Mouse (Mus musculus) brown adipose tissue, adult 24 weeks (tissue): Measurements from ENCODE around the gene Maml3. TPM values are rescaled to one million over a fixed set of nuclear protein-coding genes. Genes with fewer than 3 reads are reported as not detected.

Experiments
- H3K27ac ChIP-seq: fragments of 200-500 bp; replicated peaks from 2 replicates; pipeline ENCODE4 v1.5.1; 2012; ENCODE audit warnings: low read depth, mild to moderate bottlenecking, low read length
- H3K4me1 ChIP-seq: fragments of 200-500 bp; 2 replicates; pipeline ENCODE4 v1.6.1; 2012; ENCODE audit warnings: low read length, mixed read lengths; ENCODE audit not compliant: control insufficient read depth, insufficient read depth, insufficient read length
- H3K4me3 ChIP-seq: fragments of 200-500 bp; 2 replicates; pipeline ENCODE4 v1.5.1; 2012; ENCODE audit warnings: low read depth, mild to moderate bottlenecking, low read length, moderate library complexity; ENCODE audit not compliant: insufficient read depth
- polyA plus RNA-seq: library from polyadenylated mRNA; stranded (reverse); fragments of >200 nt; gene quantifications from 2 replicates; pipeline ENCODE4 v1.2.4, GENCODE M21; 2012; ENCODE audit not compliant: missing spikeins, insufficient read depth, insufficient read length

Gene Maml3
- polyA plus RNA-seq, 1 experiment = 1.0 TPM

- H3K4me3 ChIP-seq = no peak overlapping the region
- H3K27ac ChIP-seq = no peak overlapping the region
- H3K4me1 ChIP-seq = no peaks in the 10 kb centered on the region
Observed at GRCm38 (mm10) chr3:51773587-51773986, 331.3 kb downstream of the Maml3 start.

DNA sequence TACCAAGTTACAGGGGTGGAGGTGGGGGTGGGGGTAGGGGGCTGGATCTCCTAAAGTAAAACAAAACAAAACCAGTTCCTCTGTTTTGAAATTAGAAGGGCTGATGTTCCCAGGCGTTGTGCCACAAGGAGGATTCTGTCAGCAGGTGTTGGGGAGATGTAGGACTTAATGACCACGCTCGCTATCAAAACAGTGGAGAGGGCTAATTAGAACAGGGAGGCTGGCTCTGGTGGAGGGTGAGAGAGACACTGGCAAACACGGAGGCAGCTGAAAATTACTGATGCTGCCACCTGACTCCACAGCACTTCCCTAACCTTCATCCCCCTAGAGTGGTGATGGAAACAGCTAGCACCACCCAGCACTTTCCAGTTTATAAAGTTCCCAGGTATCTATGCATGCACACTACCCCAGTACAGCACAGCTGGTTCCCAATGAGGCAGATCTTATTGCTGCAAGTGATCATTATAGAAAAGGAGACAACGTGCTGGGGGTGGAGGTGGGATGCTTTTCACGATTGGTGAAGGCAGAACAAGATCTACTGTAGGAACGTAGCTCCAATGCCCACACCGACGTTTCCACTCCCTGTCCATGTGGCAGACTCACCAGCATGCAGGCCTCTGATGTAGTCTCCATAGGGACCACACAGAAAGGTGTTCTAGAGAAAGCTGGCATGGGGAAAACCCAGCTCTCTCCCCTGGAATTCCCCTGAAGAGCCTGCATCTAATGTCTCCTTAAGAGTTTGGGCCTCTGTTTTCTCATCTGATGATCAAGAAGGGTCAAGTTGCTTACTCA lies 332.8 kb downstream of the Maml3 start:
- Histone ChIP-seq H3K4me1 (no peaks in the 10 kb centered on the region), H3K27ac (no peak overlapping the region), H3K4me3 (no peak overlapping the region)

- Histone ChIP-seq H3K4me1 (no peaks in the 10 kb centered on the region), H3K27ac (no peak overlapping the region), H3K4me3 (no peak overlapping the region)
Observed at GRCm38 (mm10) chr3:51769196-51769595, 335.7 kb downstream of the Maml3 start.

- H3K4me3 ChIP-seq = no peak overlapping the region
- H3K4me1 ChIP-seq = no peaks in the 10 kb centered on the region
- no peak overlapping the region for H3K27ac ChIP-seq
Observed at GRCm38 (mm10) chr3:51765220-51765923, 339.5 kb downstream of the Maml3 start.

DNA sequence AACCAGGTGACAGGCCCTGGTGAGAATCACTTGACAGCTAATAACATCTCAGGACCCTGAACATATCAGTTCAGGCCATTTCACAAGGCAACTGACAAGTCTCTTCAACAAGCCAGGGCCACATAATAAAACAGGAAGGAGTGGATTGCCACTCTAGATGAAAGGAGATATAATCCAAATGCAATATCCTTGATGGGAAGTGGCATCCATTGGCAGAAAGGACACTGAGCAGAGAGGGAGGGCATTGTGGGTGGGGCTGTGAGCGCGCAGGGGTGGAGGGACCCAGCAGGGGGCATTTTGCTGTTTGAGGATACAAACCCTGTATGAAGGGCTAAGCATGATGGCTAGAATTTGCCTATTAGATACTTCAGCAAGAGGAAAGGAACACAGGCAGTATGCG lies 340.7 kb downstream of the Maml3 start:
- Histone ChIP-seq H3K4me3 (no peak overlapping the region), H3K4me1 (no peaks in the 10 kb centered on the region), H3K27ac (no peak overlapping the region)

DNA sequence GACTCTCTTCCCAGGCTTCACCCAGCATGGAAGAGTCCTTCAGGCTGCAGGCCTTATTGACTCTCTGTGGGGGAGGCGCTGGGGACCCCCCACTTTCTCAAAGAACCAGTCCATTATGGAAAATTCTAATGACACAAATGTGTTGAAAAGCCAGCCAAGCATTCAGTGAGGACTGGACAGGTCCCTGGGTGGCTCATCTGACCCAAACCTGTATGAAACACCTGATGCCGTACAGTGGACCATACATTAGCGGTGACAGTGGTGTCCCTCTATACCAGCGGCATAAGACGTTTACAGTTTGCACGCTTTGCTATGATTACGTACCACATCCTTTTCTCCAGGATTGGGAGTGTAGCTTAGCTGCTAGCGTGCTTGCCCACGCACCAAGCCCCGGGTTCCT lies 342.0 kb downstream of the Maml3 start:
- no peak overlapping the region for H3K4me3 ChIP-seq
- H3K27ac ChIP-seq = no peak overlapping the region
- no peaks in the 10 kb centered on the region for H3K4me1 ChIP-seq

- Histone ChIP-seq H3K27ac (no peak overlapping the region), H3K4me3 (no peak overlapping the region), H3K4me1 (no peaks in the 10 kb centered on the region)
Observed at GRCm38 (mm10) chr3:51759534-51759933, 345.3 kb downstream of the Maml3 start.

DNA sequence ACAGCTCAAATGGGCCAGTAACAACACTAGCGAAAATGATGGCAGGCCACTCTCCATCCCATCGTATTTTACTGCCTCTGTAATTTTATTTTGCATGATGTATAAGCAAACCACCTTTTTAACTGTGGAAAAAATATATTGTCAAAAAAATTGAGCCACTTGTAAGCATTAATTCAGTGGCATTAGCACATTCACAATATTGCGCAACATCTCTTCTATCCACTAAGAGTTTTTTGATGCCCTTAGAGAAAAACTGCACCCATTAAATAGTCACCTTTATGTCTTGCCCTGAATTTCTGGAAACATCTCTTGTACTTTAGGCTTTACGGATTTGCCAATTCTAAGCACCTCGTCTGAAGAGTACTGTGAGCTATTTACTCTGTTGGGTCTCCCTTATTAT lies 347.8 kb downstream of the Maml3 start:
- Histone ChIP-seq H3K4me3 (no peak overlapping the region), H3K4me1 (peaks cover 2% of the 10 kb centered on the region; the same call in 1 of the 2 replicates)

GRCm38 (mm10) chr3:51756283-51756682 lies 348.6 kb downstream of the Maml3 start:
- Histone ChIP-seq H3K27ac (no peak overlapping the region), H3K4me3 (no peak overlapping the region)

More for the DNA sequence above, 347.8 kb downstream of the Maml3 start:
- H3K27ac ChIP-seq = no peak overlapping the region

DNA sequence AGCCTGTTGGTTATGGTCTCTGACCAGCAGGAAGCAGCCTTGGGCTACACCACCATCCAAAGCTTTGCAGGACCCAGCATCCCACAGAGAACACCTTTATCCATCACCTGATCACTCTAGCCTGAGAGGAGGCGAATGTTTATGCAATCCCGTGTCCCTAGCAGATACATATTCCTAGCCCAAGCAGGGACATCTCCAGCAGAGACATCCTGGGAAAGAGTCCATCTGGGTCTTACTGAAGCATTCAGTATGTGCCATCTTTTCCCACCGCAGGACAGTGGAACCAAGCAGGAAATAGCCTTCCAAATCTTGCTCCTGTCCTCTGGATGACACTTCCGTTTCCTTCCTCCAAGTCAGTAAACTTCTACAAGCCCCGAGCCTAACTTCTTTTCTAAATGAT lies 351.6 kb downstream of the Maml3 start:
- no peak overlapping the region for H3K27ac ChIP-seq
- H3K4me1 ChIP-seq = peaks cover 18% of the 10 kb centered on the region
- no peak overlapping the region for H3K4me3 ChIP-seq

More at GRCm38 (mm10) chr3:51756283-51756682, 348.6 kb downstream of the Maml3 start:
- H3K4me1 ChIP-seq = peaks cover 2% of the 10 kb centered on the region; the same call in 1 of the 2 replicates

GRCm38 (mm10) chr3:51751440-51751839 lies 353.4 kb downstream of the Maml3 start:
- H3K4me1 ChIP-seq = peaks cover 18% of the 10 kb centered on the region
- 0 out of 2 replicates have a peak overlapping the region, but pooled peaks have one; percentile 29 for H3K27ac ChIP-seq
- no peak overlapping the region for H3K4me3 ChIP-seq

DNA sequence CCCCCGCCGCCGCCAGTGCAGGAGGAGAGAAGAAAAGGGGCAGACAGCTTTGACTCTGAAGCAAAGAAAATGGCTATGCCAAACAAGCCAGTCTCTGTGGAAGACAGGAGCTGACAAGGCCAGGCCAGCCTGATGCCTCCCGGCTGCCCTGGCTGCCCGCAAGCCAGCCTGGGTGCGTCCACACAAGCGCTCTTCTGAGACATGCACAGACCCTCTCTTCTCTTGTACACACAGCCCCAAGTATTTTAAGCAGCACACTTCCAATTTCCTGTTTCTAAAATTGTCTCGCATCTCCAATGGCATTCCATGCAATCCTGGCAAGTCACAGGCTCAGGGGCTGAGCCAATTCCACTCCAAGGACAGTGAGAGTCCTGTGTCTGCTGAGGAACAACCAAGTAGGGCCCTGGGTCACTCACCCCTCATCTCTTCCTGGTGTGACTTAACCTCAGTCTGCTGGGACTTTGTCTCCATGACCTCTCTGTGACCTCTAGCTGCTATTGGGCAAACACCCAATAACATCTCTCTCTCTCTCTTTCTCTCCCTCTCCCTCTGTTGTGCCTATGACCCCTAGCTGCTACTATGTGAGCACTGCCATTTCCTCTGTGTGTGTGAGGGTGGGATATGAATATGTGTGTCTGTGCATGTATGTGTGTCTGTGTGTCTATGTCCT lies 354.9 kb downstream of the Maml3 start:
- H3K27ac ChIP-seq = peak overlapping the region; percentile 46
- H3K4me1 ChIP-seq = peaks cover 18% of the 10 kb centered on the region
- H3K4me3 ChIP-seq = no peak overlapping the region

- H3K27ac ChIP-seq = no peak overlapping the region; the same call in 1 of the 2 replicates
- peaks cover 18% of the 10 kb centered on the region for H3K4me1 ChIP-seq
- H3K4me3 ChIP-seq = no peak overlapping the region
Observed at GRCm38 (mm10) chr3:51749421-51749811, 355.5 kb downstream of the Maml3 start.

GRCm38 (mm10) chr3:51748436-51749376 lies 356.2 kb downstream of the Maml3 start:
- H3K4me1 ChIP-seq = peaks cover 16% of the 10 kb centered on the region
- no peak overlapping the region for H3K27ac ChIP-seq
- H3K4me3 ChIP-seq = no peak overlapping the region
